Mouse (Mus musculus) midbrain, embryonic 16.5 days (tissue): ENCODE data around the gene Smim24. TPM values are rescaled to one million over a fixed set of nuclear protein-coding genes. Genes with fewer than 3 reads are reported as not detected.

Source experiments
- ATAC-seq: fragments of 200-750 bp; cut with Nextera tagmentation; 2 replicates; pipeline ENCODE4 v1.8.0; 2017; ENCODE audit warnings: moderate TSS enrichment
- H3K27ac ChIP-seq: fragments of 300-500 bp; sonication (generic); 2 replicates; pipeline ENCODE4 v1.5.1; 2014; ENCODE audit warnings: mild to moderate bottlenecking, low read length, mixed read lengths
- H3K27me3 ChIP-seq: fragments of 300-500 bp; sonication (generic); 2 replicates; pipeline ENCODE4 v1.6.1; 2014; ENCODE audit warnings: low read depth, low read length, mixed read lengths; ENCODE audit not compliant: control insufficient read depth, insufficient read depth
- H3K36me3 ChIP-seq: fragments of 300-500 bp; sonication (generic); 2 replicates; pipeline ENCODE4 v1.6.1; 2014; ENCODE audit warnings: mild to moderate bottlenecking, low read length, moderate library complexity, mixed read lengths; ENCODE audit not compliant: control insufficient read depth, insufficient read depth
- H3K4me1 ChIP-seq: fragments of 300-500 bp; sonication (generic); 2 replicates; pipeline ENCODE4 v1.6.1; 2014; ENCODE audit warnings: mild to moderate bottlenecking, low read length, mixed read lengths; ENCODE audit not compliant: control insufficient read depth, insufficient read depth
- H3K4me2 ChIP-seq: fragments of 300-500 bp; sonication (generic); 2 replicates; pipeline ENCODE4 v1.6.1; 2014; ENCODE audit warnings: mild to moderate bottlenecking, low read length, mixed read lengths
- H3K4me3 ChIP-seq: fragments of 300-500 bp; sonication (generic); 2 replicates; pipeline ENCODE4 v1.5.1; 2014; ENCODE audit warnings: low read depth, mild to moderate bottlenecking, low read length, moderate library complexity, mixed read lengths
- H3K9ac ChIP-seq: fragments of 300-500 bp; sonication (generic); 2 replicates; pipeline ENCODE4 v1.6.1; 2014; ENCODE audit warnings: low read depth, low read length, mixed read lengths
- H3K9me3 ChIP-seq: fragments of 300-500 bp; sonication (generic); replicated peaks from 2 replicates; pipeline ENCODE4 v1.6.1; 2014; ENCODE audit warnings: mild to moderate bottlenecking, low read length, mixed read lengths; ENCODE audit not compliant: control insufficient read depth, poor library complexity, severe bottlenecking
- WGBS: fragments of 180-500 bp; shearing (Covaris S2); extraction: QIAGEN DNeasy Blood & Tissue Kit; methylation state at CpG from one replicate; pipeline ENCODE4 v1.1.7; 2014; 5-methylcytosine and 5-hydroxymethylcytosine counted together
- polyA plus RNA-seq: library from polyadenylated mRNA; unstranded; fragments of >200 nt; fragmentation: Nextera tagmentation; extraction: Ambion mirVana; gene quantifications from 2 replicates; pipeline ENCODE4 v1.2.1, GENCODE M21; 2015

Smim24 gene
- polyA plus RNA-seq, 1 experiment from 2014 or later: 1.4 TPM

DNA sequence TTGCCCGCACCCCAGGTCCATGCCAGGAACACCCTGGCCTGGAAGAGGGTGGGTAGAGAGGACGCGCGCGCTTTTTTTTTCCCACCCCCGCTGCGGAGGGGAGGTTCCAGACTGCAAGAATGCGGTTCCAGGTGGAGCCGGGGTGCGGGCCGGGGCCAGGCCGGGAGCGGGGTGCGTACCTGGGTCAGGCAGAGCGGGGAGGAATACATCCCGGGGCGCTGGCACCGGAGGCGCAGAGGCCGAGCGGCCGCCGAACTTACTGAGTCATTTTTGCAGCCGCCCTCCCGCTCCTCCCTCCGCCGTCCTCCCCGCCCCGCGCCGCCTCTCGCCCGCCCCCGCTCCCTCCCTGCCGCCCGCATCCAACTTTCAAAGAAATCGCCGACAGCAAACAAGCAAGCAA, 34.0 kb downstream of the Smim24 start:
- H3K4me1 ChIP-seq: peaks cover 45% of the 10 kb centered on the region
- peak overlapping the region; percentile 67 for H3K4me2 ChIP-seq
- H3K27ac ChIP-seq: no peak overlapping the region
- H3K4me3 ChIP-seq: peak overlapping the region; percentile 41
- peak overlapping the region; percentile 59 for H3K9ac ChIP-seq
- H3K9me3 ChIP-seq: no peaks in the 10 kb centered on the region
- WGBS: under 1% methylated on average over 28 of the region's 38 CpGs
- ATAC-seq: no peak
- peaks cover 14% of the 10 kb centered on the region for H3K27me3 ChIP-seq
- no peaks in the 10 kb centered on the region for H3K36me3 ChIP-seq

DNA sequence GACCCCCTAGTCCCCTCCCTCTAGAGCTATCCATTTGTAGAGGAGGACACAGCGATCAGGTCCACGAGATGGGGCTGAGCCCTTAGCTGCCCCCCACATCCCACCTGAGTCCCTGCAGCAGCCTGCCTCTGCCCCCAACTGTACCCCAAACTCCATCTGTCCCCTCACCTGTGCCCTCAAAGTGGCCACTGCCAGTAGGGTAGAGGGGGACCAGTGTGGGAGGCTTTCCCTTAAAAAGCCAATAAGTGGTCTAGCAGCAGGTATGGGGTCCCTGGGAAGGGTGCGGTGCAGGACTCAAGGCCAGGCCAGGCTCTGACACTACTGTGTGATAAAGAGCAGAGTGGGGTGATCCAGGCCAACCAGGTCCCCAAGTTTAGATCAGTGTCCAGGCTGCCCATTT, 34.5 kb downstream of the Smim24 start:
- Histone ChIP-seq H3K36me3 (no peaks in the 10 kb centered on the region), H3K4me3 (peak overlapping the region; percentile 41), H3K4me1 (peaks cover 45% of the 10 kb centered on the region), H3K9ac (peak overlapping the region; percentile 59; the same call in 1 of the 2 replicates), H3K9me3 (no peaks in the 10 kb centered on the region), H3K27me3 (peaks cover 14% of the 10 kb centered on the region), H3K4me2 (peak overlapping the region; percentile 67), H3K27ac (no peak overlapping the region)
- WGBS: 32% methylated on average over 3 of the region's 3 CpGs
- ATAC-seq: no peak

DNA sequence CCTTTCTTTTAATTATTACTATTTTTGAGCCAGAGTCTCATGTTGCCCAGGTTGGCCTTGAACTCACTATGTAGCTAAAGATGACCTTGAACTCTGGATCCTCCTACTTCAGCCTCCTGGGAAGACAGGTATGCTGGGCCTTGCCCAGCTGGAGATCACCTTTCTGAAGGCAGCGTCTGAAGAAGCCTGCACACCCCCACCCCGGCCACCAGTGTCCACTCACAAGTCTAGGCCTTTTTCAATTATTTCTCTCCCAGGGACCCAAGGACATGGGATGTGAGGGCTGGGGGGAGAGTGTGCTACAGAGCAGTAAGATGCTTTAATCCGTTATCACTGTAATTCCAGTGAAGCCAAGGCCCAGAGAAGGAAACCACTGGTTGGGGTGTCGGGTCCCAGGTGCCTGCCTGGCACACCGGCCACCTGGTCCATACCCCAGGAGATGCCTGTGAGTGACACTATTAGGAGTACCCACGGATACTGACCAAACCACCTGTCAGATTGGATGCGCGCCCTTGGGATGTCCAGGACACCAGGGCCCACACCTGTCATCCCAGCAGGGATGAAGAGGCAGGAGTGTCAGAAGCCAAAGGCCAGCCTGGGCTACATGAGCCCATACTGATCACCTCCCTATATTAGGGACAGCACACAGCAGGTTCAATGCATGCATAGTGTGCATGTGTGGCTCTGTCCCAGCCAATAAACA, 35.1 kb downstream of the Smim24 start:
- Histone ChIP-seq H3K4me1 (peaks cover 48% of the 10 kb centered on the region), H3K27me3 (peaks cover 14% of the 10 kb centered on the region)

DNA sequence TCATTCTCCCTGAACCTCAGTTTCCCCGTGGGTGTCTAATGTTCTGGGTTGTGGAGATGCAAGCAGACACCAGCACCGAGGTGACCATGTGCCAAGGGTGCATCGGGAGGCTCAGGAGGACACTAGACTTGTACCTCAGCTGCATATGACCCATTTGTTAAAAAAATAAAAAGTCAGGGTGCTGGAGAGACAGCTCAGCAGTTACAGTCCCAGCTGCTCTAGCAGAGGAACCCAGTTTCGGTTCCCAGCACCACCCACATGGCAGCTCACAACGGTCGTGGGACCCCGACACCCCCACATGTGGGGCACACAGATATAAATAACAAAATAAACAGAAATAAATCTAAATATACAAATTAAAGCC, 35.6 kb downstream of the Smim24 start:
- 90% methylated on average over 7 of the region's 7 CpGs for WGBS
- Histone ChIP-seq H3K4me1 (peaks cover 53% of the 10 kb centered on the region), H3K4me2 (no peak overlapping the region), H3K27ac (no peak overlapping the region), H3K27me3 (peaks cover 14% of the 10 kb centered on the region), H3K36me3 (no peaks in the 10 kb centered on the region), H3K4me3 (no peak overlapping the region), H3K9me3 (no peaks in the 10 kb centered on the region), H3K9ac (no peak overlapping the region)
- ATAC-seq: no peak

More for the DNA sequence above, 35.1 kb downstream of the Smim24 start:
- WGBS: 73% methylated on average over 8 of the region's 8 CpGs
- Histone ChIP-seq H3K4me3 (no peak overlapping the region), H3K9me3 (no peaks in the 10 kb centered on the region), H3K27ac (no peak overlapping the region), H3K36me3 (no peaks in the 10 kb centered on the region), H3K4me2 (no peak overlapping the region), H3K9ac (no peak overlapping the region)
- no peak for ATAC-seq

DNA sequence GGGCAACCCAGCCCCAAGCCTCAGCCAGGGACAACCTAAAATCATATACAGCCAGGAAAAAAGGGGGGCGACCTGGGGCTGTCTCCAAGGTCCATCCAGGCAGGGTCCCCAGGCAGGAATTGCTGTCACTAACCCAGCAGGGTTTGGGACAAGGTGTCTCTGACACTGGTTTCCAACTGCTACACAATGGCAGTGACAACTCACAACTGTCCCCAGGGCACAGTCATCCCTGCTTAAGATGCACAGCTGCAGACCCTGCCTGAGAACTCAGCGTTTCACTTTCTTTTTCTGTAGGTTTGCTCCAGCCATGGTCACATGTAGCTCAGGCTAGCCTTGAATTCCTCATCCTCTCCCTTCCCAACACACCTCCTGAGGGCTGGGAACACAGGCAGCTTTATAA, 36.2 kb downstream of the Smim24 start:
- WGBS: 31% methylated on average over 2 of the region's 2 CpGs
- peaks cover 53% of the 10 kb centered on the region for H3K4me1 ChIP-seq
- peaks cover 14% of the 10 kb centered on the region for H3K27me3 ChIP-seq
- no peaks in the 10 kb centered on the region for H3K9me3 ChIP-seq
- no peak overlapping the region; the same call in 1 of the 2 replicates for H3K4me3 ChIP-seq
- no peak for ATAC-seq
- no peak overlapping the region for H3K9ac ChIP-seq
- no peak overlapping the region for H3K27ac ChIP-seq
- H3K36me3 ChIP-seq: no peaks in the 10 kb centered on the region
- H3K4me2 ChIP-seq: peak overlapping the region; percentile 89

DNA sequence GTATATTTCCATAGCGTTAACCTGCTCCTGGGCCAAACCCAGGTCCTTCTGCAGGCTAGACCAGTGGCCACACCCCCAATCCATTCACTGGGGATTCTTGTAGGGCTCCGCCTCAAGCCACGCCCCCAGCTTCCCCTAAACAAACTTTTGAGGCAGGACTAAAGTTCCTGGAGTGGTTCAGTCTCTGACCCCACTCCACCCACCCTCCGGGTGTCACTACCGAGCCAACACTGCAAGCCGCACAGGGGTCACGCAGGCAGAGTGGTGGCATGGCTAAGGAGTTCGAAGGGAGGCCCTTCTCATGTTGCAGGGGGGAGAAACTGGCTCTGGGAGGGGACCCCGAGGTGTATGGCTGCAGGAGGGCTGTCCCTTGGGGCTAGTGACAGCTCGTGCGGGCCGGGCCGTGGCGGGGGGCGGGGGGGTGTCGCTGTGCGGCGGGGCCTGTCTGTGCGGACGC, 36.8 kb downstream of the Smim24 start:
- Histone ChIP-seq H3K9ac (peak overlapping the region; percentile 91), H3K27ac (peak overlapping the region; percentile 94), H3K4me3 (peak overlapping the region; percentile 75), H3K36me3 (no peaks in the 10 kb centered on the region), H3K27me3 (peaks cover 14% of the 10 kb centered on the region), H3K9me3 (no peaks in the 10 kb centered on the region), H3K4me1 (peaks cover 48% of the 10 kb centered on the region), H3K4me2 (peak overlapping the region; percentile 89)
- ATAC-seq: 0 out of 2 replicates have a peak, but pooled peaks have one; percentile 1
- 0% methylated on average over 17 of the region's 20 CpGs for WGBS

DNA sequence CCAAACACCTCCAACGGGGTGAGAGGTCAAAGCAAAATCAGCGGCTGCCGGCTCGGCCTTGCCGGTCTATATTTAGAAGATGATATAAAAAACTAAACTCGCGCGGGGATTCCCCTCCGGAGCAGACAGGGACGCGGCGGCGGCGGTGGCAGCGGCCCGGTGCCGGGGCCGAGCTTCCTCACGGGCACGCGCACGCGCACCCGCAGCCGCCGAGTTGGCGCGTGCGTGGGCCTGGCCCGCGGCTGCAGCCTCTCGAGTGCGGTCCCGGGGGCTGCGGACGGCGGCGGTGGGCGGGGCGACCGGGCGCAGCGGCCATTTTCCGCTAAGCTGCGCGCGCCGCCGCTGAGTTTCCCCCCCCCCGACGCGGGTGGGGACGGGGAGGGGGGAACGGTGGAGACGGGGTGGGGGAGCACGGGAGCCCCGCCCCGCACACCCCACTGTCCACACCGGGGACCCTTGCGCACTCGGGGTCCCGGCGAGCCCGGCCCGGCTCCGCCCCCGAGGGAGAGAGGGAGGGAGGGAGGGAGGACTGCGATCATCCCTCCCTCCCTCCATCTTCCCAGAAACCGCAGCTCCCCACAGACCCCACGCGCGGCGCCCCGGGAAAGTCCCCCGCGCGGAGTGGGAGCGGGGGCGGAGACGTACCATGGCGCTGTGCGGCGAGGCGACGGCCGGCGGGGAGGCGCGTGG, 37.4 kb downstream of the Smim24 start:
- no peak; the same call in 1 of the 2 replicates for ATAC-seq
- WGBS: under 1% methylated on average over 63 of the region's 89 CpGs
- Histone ChIP-seq H3K27me3 (peaks cover 13% of the 10 kb centered on the region), H3K36me3 (no peaks in the 10 kb centered on the region), H3K4me2 (peak overlapping the region; percentile 89), H3K27ac (peak overlapping the region; percentile 94), H3K9ac (peak overlapping the region; percentile 91), H3K4me3 (peak overlapping the region; percentile 75), H3K4me1 (peaks cover 43% of the 10 kb centered on the region), H3K9me3 (no peaks in the 10 kb centered on the region)

DNA sequence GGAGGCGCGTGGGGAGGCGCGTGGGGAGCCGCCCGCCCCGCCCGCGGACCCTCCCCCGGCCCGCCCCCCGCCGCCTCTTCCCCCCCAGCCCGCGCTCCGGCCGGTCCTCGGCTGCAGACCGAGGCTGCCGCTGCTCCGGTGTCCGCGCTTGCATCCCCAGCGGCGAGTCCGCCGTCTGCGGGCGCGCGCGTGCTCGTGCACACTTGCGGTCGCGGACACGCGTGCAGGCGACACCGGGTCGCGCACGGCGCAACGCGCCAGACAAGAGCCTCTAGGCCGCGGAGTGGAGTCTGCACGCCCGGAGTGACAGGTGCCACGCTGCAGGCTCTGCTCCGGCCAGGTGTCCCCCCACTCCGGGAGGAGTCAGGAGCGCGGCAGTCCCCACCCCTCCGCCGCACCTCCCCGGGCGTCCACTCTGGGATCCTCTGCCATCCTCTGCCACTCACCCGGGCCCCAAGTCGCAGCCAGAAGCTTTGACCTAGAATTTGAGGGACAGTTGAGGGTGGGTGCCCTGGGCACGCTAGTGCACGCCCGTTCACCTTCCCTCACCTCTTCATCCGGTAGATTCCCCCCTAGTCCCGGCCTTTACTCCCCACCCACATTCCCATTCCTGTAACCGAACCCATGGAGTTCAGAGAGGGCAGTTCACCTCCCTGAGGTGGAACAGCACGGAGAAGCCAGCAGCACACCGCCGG, 38.1 kb downstream of the Smim24 start:
- H3K27me3 ChIP-seq: peaks cover 8% of the 10 kb centered on the region
- 0 out of 2 replicates have a peak, but pooled peaks have one; percentile 8 for ATAC-seq
- H3K9ac ChIP-seq: peak overlapping the region; percentile 91
- no peaks in the 10 kb centered on the region for H3K36me3 ChIP-seq
- 2% methylated on average over 43 of the region's 70 CpGs for WGBS
- no peaks in the 10 kb centered on the region for H3K9me3 ChIP-seq
- H3K4me3 ChIP-seq: peak overlapping the region; percentile 75
- H3K4me2 ChIP-seq: peak overlapping the region; percentile 89
- H3K27ac ChIP-seq: peak overlapping the region; percentile 94
- H3K4me1 ChIP-seq: peaks cover 36% of the 10 kb centered on the region
